Mouse (Mus musculus): ENCODE data around the gene Hmgcl.

Hmgcl gene

GRCm38 (mm10) chr4:135985769-135986168 is 39.5 kb downstream of the Hmgcl start:
- DNase-seq (ENCODE audit: low spot score), result no peak

GRCm38 (mm10) chr4:135986301-135986942 is 40.2 kb downstream of the Hmgcl start:
- peak; percentile 37 for DNase-seq (ENCODE audit: low spot score)

DNA sequence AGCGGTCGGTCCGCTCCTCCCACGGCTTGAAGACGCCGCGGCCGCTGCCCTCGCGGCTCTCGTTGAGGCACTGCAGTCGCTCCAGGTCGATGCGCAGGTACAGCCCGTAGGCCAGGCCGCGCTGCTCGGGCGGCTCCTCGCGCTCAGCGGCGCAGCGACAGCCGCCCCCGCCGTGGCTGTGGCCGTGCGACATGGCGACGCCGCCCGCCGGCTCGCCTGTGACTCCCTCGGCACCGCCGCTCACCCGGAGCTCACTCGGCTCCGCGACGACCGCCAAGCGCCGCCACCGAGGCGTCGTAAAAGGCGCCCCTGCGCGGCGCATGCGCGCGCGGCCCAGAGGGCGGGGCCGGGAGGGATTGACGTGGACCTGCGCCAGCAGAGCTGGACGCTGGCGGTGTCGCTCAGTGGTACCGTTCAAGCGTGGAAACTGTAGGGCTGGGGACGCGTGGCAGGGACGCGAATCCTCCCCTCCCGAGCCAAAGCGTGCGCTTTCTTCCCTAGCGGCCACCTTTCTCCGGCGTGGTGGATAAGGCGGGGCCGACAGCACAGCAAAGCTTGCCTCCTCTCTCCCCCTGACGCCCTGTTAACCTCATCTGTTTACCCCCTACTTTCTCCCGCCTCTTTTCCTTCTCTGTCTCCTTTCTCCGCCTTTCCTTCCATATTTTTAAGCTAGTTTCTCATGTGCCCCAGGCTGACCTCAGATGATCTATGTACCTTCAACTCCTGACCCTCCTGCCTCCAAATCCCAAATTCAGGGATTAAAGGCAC is 40.9 kb downstream of the Hmgcl start, which contains the start of gene Pithd1:
Gene Pithd1 (minus strand): TSS at position 322 of the 768 bp plus-strand sequence.
- DNase-seq (ENCODE audit: low spot score), result peak; percentile 97

DNA sequence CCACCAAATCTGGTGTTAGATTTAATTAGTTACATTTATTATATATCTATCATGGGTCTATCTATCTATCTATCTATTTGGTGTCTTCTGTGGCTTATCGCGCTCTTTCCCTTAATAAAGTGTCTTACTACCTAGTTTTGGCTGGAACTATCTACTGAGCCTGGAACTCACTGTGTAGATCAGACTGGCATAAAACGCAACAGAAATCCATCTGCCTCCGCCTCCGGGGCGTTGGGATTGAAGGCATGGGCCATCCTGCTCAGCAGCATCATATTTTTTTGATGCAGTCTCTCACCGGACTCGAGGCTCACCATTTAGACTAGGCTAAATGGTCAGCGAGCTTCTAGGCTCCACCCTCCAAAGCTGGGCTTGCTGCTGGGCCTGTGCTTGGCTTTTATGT is 41.5 kb downstream of the Hmgcl start:
- peak; percentile 35 for DNase-seq (ENCODE audit: low spot score)

DNA sequence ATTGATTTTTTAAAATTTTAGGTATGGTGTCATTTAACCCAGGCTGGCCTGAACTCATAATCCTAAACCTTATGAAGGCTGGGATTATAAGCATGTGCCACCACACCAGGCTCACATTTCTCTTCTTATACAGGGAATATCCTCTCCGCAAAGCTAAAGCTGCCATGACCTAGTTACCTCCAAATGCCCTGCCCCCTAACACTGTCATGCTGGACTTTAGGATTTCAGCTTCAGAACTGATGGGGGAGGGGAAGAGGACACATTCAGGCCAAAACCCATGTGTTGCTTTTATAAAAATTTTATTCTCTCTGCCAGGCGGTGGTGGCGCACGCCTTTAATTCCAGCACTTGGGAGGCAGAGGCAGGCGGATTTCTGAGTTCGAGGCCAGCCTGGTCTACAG is 47.7 kb downstream of the Hmgcl start:
- DNase-seq (ENCODE audit: low spot score), result no peak

- no peak for DNase-seq (ENCODE audit: low spot score)
Measured at GRCm38 (mm10) chr4:135995118-135995517, 48.9 kb downstream of the Hmgcl start.

DNA sequence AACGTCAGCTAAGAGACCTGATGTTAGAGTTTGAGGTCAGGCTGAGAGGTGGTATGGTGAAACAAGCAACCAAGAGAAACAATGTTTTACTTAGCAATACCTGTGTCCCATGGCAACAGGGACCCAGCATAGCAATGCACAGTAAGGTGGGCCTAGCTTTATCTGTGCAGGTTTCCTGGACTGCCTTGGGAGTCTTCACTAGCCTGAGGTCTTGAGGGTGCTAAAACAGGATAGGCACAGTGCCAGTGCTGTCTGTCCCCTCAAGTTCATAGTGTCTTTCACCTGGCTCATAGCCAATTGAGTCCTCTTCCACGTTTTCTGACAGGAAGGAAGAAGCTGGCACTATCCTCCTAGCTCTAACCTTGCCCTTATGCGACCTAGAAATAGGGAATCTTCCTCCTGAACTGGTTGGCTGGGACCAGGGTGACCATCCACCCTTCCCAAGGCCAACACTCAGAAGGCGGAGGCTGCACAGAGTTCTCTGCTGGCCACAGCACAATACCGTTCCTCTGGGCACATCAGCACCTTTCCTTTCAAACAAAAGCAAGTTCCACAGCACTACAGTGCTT is 57.9 kb downstream of the Hmgcl start:
- DNase-seq (ENCODE audit: low spot score), result no peak

DNA sequence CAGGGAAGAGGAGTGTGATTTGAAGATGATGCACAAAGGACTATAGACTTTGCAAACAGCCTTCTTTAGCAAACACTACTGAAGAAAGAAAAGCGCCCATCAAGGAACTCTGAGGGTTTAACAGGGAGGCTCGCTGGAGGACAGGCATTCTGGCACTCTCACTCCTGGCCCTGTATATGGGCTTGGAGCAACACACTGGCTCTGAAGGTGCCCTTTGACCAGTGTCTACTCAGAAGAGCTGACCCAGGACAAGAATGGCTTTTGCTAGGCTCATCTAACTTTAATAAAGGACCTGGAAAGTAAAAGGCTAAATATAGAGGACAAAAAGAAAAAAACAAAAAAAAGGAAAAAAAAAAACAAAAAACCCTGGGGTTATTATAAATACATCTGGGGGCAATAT is 58.7 kb downstream of the Hmgcl start:
- DNase-seq (ENCODE audit: low spot score), result no peak

DNA sequence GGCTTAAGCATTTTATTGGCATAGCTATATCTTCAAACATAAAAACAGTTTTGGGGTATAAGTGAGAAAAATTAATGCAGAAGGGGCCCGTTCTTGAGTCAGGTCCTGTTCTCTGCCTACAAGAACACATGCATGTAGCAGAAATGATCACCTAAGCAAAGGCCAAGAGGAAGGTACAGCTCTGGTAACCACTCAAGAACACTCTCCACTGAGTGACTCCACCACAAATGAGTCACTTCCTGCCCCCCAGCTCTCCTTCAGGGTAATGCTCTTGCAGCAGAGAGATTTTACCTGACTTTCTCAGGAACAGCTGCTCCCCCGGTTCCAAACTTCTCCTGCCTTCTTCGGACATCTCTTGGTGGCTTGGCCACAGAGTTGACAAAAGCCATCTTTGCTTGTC is 60.6 kb downstream of the Hmgcl start:
- no peak for DNase-seq (ENCODE audit: low spot score)

GRCm38 (mm10) chr4:136008782-136009447 is 62.7 kb downstream of the Hmgcl start:
- DNase-seq (ENCODE audit: low spot score), result no peak

DNA sequence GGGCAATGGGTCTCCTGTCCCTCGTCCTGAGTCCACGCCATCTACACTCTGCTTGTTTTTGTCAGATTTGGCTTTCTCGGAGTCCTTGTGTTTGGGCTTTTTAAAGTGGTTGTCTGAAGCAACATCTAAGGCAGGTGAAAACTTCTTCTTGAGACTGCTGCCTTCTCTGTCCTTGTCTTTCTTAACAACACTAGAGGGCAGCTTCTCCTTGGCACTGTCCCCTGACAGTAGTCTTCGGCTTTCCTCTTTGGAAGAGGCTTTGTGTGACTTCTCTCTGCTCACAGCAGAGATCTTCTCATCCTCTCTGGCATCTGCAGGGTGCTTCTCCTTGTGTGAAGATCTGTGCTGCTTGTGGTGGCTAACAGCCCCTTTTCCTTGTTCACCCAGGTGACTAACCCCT is 64.3 kb downstream of the Hmgcl start:
- no peak for DNase-seq (ENCODE audit: low spot score)
